Mouse (Mus musculus) G1E (cell line): ENCODE results near the gene Sun2. TPM values are rescaled to one million over a fixed set of nuclear protein-coding genes. Genes with fewer than 3 reads are reported as not detected.

Source experiments
- ATAC-seq: 2 replicates; pipeline ENCODE4 v1.8.0; 2016; ENCODE audit warnings: mild to moderate bottlenecking; ENCODE audit not compliant: insufficient number of reproducible peaks, poor library complexity, low FRiP score, severe bottlenecking; ENCODE audit errors: extremely low read depth
- DNase-seq: peaks from one replicate; pipeline ENCODE4 v3.0.0; 2012; ENCODE audit warnings: low spot score
- H3K27me3 ChIP-seq: 2 replicates; pipeline ENCODE4 v1.6.1; 2012; ENCODE audit warnings: mild to moderate bottlenecking, low read length, inconsistent platforms; ENCODE audit not compliant: insufficient read depth
- H3K36me3 ChIP-seq: replicated peaks from 2 replicates; pipeline ENCODE3; 2012; ENCODE audit warnings: mild to moderate bottlenecking, inconsistent platforms
- H3K4me1 ChIP-seq: 2 replicates; pipeline ENCODE4 v1.6.1; 2012; ENCODE audit warnings: low read depth, low read length, inconsistent platforms, mixed read lengths; ENCODE audit not compliant: insufficient read depth
- H3K4me3 ChIP-seq: 2 replicates; pipeline ENCODE4 v1.5.1; 2012; ENCODE audit warnings: low read depth, mild to moderate bottlenecking, inconsistent platforms, low read length, moderate library complexity, mixed read lengths
- H3K9me3 ChIP-seq: replicated peaks from 2 replicates; pipeline ENCODE4 v1.6.1; 2012; ENCODE audit warnings: inconsistent platforms
- CTCF ChIP-seq: IDR thresholded peaks from 2 replicates; pipeline ENCODE4 v1.5.1; 2012; ENCODE audit warnings: low read depth, low read length, inconsistent platforms, mixed read lengths
- GATA1 ChIP-seq: IDR thresholded peaks from 2 replicates; pipeline ENCODE4 v1.6.1; 2012; ENCODE audit warnings: borderline replicate concordance, low read length, inconsistent platforms, mixed read lengths
- GATA2 ChIP-seq: IDR thresholded peaks from 2 replicates; pipeline ENCODE4 v1.6.1; 2012; ENCODE audit warnings: low read depth, low read length, inconsistent platforms, borderline replicate concordance
- POLR2AphosphoS5 ChIP-seq: IDR thresholded peaks from 2 replicates; pipeline ENCODE4 v1.6.1; 2012; ENCODE audit warnings: low read depth, low read length, inconsistent platforms; ENCODE audit not compliant: insufficient replicate concordance
- TAL1 ChIP-seq: conservative IDR thresholded peaks from 2 replicates; pipeline ENCODE4 v1.6.1; 2012; ENCODE audit warnings: low read depth, low read length, inconsistent platforms, mixed read lengths
- polyA plus RNA-seq: library from polyadenylated mRNA; stranded (reverse); fragments of >175 nt; gene quantifications from 2 replicates; pipeline ENCODE4 v1.2.3, GENCODE M21; 2012
- total RNA-seq, 2 experiments: library from RNA; stranded (forward) in 1 of 2; stranded (reverse) in 1 of 2; fragments of 200-1000 nt in 1 of 2; fragments of >200 nt in 1 of 2; fragmentation: Nextera tagmentation in 1 of 2; gene quantifications; 2 replicates each; pipeline ENCODE4 v1.2.3; 2014 to 2017

The Sun2 gene
- total and polyA plus RNA-seq, 3 experiments: 24.4 to 33.3 (median 30.1) TPM

- H3K4me1 ChIP-seq: peaks cover 6% of the 10 kb centered on the region; the same call in 1 of the 2 replicates
- no peaks in the 10 kb centered on the region for H3K27me3 ChIP-seq
- no peak for ATAC-seq
- H3K36me3 ChIP-seq: peaks cover 67% of the 10 kb centered on the region
- H3K9me3 ChIP-seq: no peaks in the 10 kb centered on the region
- no peak for TF ChIP-seq GATA1
- TF ChIP-seq POLR2AphosphoS5: no peak
- no peak for TF ChIP-seq CTCF
- TF ChIP-seq GATA2: no peak
- TF ChIP-seq TAL1: no peak
- no peak overlapping the region for H3K4me3 ChIP-seq
- DNase-seq: no peak
Measured at GRCm38 (mm10) chr15:79766586-79767071, 24.3 kb upstream of the Sun2 start.

- no peaks in the 10 kb centered on the region for H3K27me3 ChIP-seq
- no peak overlapping the region for H3K4me3 ChIP-seq
- no peaks in the 10 kb centered on the region for H3K9me3 ChIP-seq
- H3K36me3 ChIP-seq: peaks cover 67% of the 10 kb centered on the region
- H3K4me1 ChIP-seq: peaks cover 6% of the 10 kb centered on the region; the same call in 1 of the 2 replicates
- ATAC-seq (no peak), DNase-seq (no peak)
- TF ChIP-seq GATA1 (no peak), TAL1 (no peak), POLR2AphosphoS5 (no peak), CTCF (no peak)
Measured at GRCm38 (mm10) chr15:79766168-79766567, 23.8 kb upstream of the Sun2 start.

GRCm38 (mm10) chr15:79765361-79765760 is 23.0 kb upstream of the Sun2 start:
- TF ChIP-seq GATA1: no peak
- TF ChIP-seq CTCF: no peak
- no peak for TF ChIP-seq POLR2AphosphoS5
- no peak for TF ChIP-seq GATA2
- no peak for TF ChIP-seq TAL1
- Histone ChIP-seq H3K9me3 (no peaks in the 10 kb centered on the region), H3K4me1 (peaks cover 6% of the 10 kb centered on the region; the same call in 1 of the 2 replicates), H3K27me3 (no peaks in the 10 kb centered on the region), H3K4me3 (no peak overlapping the region), H3K36me3 (peaks cover 66% of the 10 kb centered on the region)
- DNase-seq (no peak), ATAC-seq (no peak)

GRCm38 (mm10) chr15:79764539-79765267 is 22.4 kb upstream of the Sun2 start:
- Histone ChIP-seq H3K27me3 (no peaks in the 10 kb centered on the region), H3K36me3 (peaks cover 63% of the 10 kb centered on the region)

GRCm38 (mm10) chr15:79763601-79764246 is 21.4 kb upstream of the Sun2 start:
- TF ChIP-seq TAL1 (no peak), GATA1 (no peak), GATA2 (no peak), CTCF (no peak), POLR2AphosphoS5 (no peak)
- H3K4me3 ChIP-seq: no peak overlapping the region
- H3K36me3 ChIP-seq: peaks cover 60% of the 10 kb centered on the region
- H3K9me3 ChIP-seq: no peaks in the 10 kb centered on the region
- H3K27me3 ChIP-seq: no peaks in the 10 kb centered on the region
- DNase-seq (no peak), ATAC-seq (no peak)
- H3K4me1 ChIP-seq: peaks cover 6% of the 10 kb centered on the region; the same call in 1 of the 2 replicates

More at GRCm38 (mm10) chr15:79764539-79765267, 22.4 kb upstream of the Sun2 start:
- no peak for DNase-seq
- Histone ChIP-seq H3K9me3 (no peaks in the 10 kb centered on the region), H3K4me1 (peaks cover 6% of the 10 kb centered on the region; the same call in 1 of the 2 replicates), H3K4me3 (no peak overlapping the region)
- no peak for ATAC-seq
- TF ChIP-seq CTCF (no peak), GATA2 (no peak), GATA1 (no peak), TAL1 (no peak)

GRCm38 (mm10) chr15:79763001-79763400 is 20.7 kb upstream of the Sun2 start:
- DNase-seq (no peak), ATAC-seq (no peak)
- H3K27me3 ChIP-seq: no peaks in the 10 kb centered on the region
- H3K9me3 ChIP-seq: no peaks in the 10 kb centered on the region
- TF ChIP-seq POLR2AphosphoS5 (no peak), CTCF (no peak), TAL1 (no peak), GATA2 (no peak), GATA1 (no peak)
- no peaks in the 10 kb centered on the region for H3K4me1 ChIP-seq
- H3K4me3 ChIP-seq: no peak overlapping the region
- H3K36me3 ChIP-seq: peaks cover 57% of the 10 kb centered on the region
